In genomic region chr14:18270529-18271441, GRCm38 (mm10) we compare ENCODE assay signal across 8 mouse cellular contexts. TPM values are rescaled to one million over a fixed set of nuclear protein-coding genes. Genes with fewer than 3 reads are reported as not detected.
A peak's percentile ranks its signal among the peaks of the same experiment; 100 is the strongest.
DNase-seq lines count a peak whose midpoint lies in the region; ATAC-seq and TF ChIP-seq lines count a peak whose summit lies in the region.

Gene Nkiras1 (plus strand): TSS chr14:18271136.
Gene Rpl15 (minus strand): TSS chr14:18271391.

- H3K4me2 ChIP-seq in heart, embryonic 15.5 days, result peak within 1 kb of the TSS; percentile 70
- H3K4me2 ChIP-seq in liver, embryonic 14.5 days (ENCODE audit: low read depth), result peak within 1 kb of the TSS; percentile 76
- H3K4me2 ChIP-seq in neural tube, embryonic 11.5 days (ENCODE audit: low read depth), result peak within 1 kb of the TSS; percentile 70
- H3K4me2 ChIP-seq in stomach, postnatal 0 days (replicated peaks; ENCODE audit: low read depth), result peak within 1 kb of the TSS; percentile 63

- peaks cover 18% of the 10 kb centered on the region for H3K4me1 ChIP-seq in forebrain, embryonic 10.5 days
- peaks cover 10% of the 10 kb centered on the region; the same call in 1 of the 2 replicates for H3K4me1 ChIP-seq in heart, embryonic 15.5 days (replicated peaks)
- H3K4me1 ChIP-seq in liver, embryonic 14.5 days (replicated peaks; ENCODE audit: control insufficient read depth in 2 of 2, insufficient read depth in 2 of 2, low read length in 1 of 2), result peaks cover 4 to 8% of the 10 kb centered on the region in 2 experiments; a peak in 3 of 4 replicates
- H3K4me1 ChIP-seq in neural tube, embryonic 11.5 days (ENCODE audit: control insufficient read depth, insufficient read depth, low read length), result no peaks in the 10 kb centered on the region
- H3K4me1 ChIP-seq in stomach, postnatal 0 days (replicated peaks; ENCODE audit: control insufficient read depth, insufficient read depth), result no peaks in the 10 kb centered on the region

- WGBS in forebrain, embryonic 10.5 days, result under 1% methylated on average over 78 of the region's 78 CpGs
- WGBS in heart, embryonic 15.5 days, result under 1% methylated on average over 78 of the region's 78 CpGs
- under 1% methylated on average over 78 of the region's 78 CpGs for WGBS in liver, embryonic 14.5 days (ENCODE audit: insufficient replicate concordance)
- under 1% methylated on average over 70 of the region's 78 CpGs for WGBS in neural tube, embryonic 11.5 days
- 1% methylated on average over 70 of the region's 78 CpGs for WGBS in stomach, postnatal 0 days

- peak within 1 kb of the TSS; percentile 98 for H3K27ac ChIP-seq in forebrain, embryonic 10.5 days
- H3K27ac ChIP-seq in heart, embryonic 15.5 days, result peak within 1 kb of the TSS; percentile 85
- H3K27ac ChIP-seq in liver, embryonic 14.5 days, result peak within 1 kb of the TSS; percentile 69
- peak within 1 kb of the TSS; percentile 28 for H3K27ac ChIP-seq in neural tube, embryonic 11.5 days (ENCODE audit: low read depth, low read length)
- H3K27ac ChIP-seq in stomach, postnatal 0 days (replicated peaks), result peak within 1 kb of the TSS; percentile 90

- peak within 1 kb of the TSS; percentile 89 for H3K9ac ChIP-seq in heart, embryonic 15.5 days
- H3K9ac ChIP-seq in liver, embryonic 14.5 days (replicated peaks), result peak within 1 kb of the TSS; percentile 84
- H3K9ac ChIP-seq in neural tube, embryonic 11.5 days (ENCODE audit: low read length), result peak within 1 kb of the TSS; percentile 83
- H3K9ac ChIP-seq in stomach, postnatal 0 days (ENCODE audit: low read length), result peak within 1 kb of the TSS; percentile 98

- peak within 1 kb of the TSS; percentile 88 for H3K4me3 ChIP-seq in forebrain, embryonic 10.5 days
- peak within 1 kb of the TSS; percentile 76 for H3K4me3 ChIP-seq in heart, embryonic 15.5 days
- peak within 1 kb of the TSS; percentile 79 to 89 for H3K4me3 ChIP-seq in liver, embryonic 14.5 days (ENCODE audit: insufficient read depth in 1 of 2, low read depth in 2 of 2, low read length in 2 of 2)
- H3K4me3 ChIP-seq in neural tube, embryonic 11.5 days (ENCODE audit: low read depth, low read length), result peak within 1 kb of the TSS; percentile 56
- H3K4me3 ChIP-seq in stomach, postnatal 0 days (ENCODE audit: low read depth, low read length), result peak within 1 kb of the TSS; percentile 94

- peak; percentile 41; the same call in 1 of the 2 replicates for TF ChIP-seq CTCF in liver, embryonic 14.5 days (IDR thresholded peaks at IDR 0.05; ENCODE audit: low read depth)
- no peak; the same call in 1 of the 2 replicates for TF ChIP-seq CTCF in stomach, postnatal 0 days (IDR thresholded peaks at IDR 0.05; ENCODE audit: low read depth)

- DNase-seq in CD8-positive naive resting alpha-beta T cell, adult 2 months (ENCODE audit: low read depth in 2 of 2, low spot score in 2 of 2), result peak; percentile 96 to 97
- peak; percentile 98 for DNase-seq in c-Kit-positive CD71-negative TER-119-negative erythroid progenitor cells, embryonic 14.5 days (ENCODE audit: low read depth)
- peak; percentile 98 for DNase-seq in forebrain, embryonic 10.5 days (ENCODE audit: extremely low spot score, low spot score)
- peak; percentile 99 to 100 for DNase-seq in kidney, postnatal 25 days
- peak; percentile 95 to 97 (median 96) for DNase-seq in liver, embryonic 14.5 days (ENCODE audit: low read depth in 3 of 3, low spot score in 3 of 3)
- DNase-seq in neural tube, embryonic 11.5 days (ENCODE audit: low spot score), result peak; percentile 98
- peak; percentile 99 for DNase-seq in stomach, postnatal 0 days (ENCODE audit: low spot score)

- no peaks in the 10 kb centered on the region for H3K9me3 ChIP-seq in forebrain, embryonic 10.5 days
- H3K9me3 ChIP-seq in heart, embryonic 15.5 days (replicated peaks), result no peaks in the 10 kb centered on the region
- H3K9me3 ChIP-seq in liver, embryonic 14.5 days (ENCODE audit: control insufficient read depth, low read length), result no peaks in the 10 kb centered on the region
- no peaks in the 10 kb centered on the region for H3K9me3 ChIP-seq in neural tube, embryonic 11.5 days (ENCODE audit: control insufficient read depth, low read length)
- H3K9me3 ChIP-seq in stomach, postnatal 0 days (ENCODE audit: control insufficient read depth, low read length), result no peaks in the 10 kb centered on the region

- peak; percentile 100 for ATAC-seq in heart, embryonic 15.5 days (replicated peaks; ENCODE audit: insufficient number of reproducible peaks, insufficient read depth, low FRiP score, low read depth)
- peak; percentile 100 for ATAC-seq in liver, embryonic 14.5 days (ENCODE audit: insufficient read depth)
- ATAC-seq in neural tube, embryonic 11.5 days (ENCODE audit: insufficient read depth, low FRiP score, low TSS enrichment), result peak; percentile 98
- ATAC-seq in stomach, postnatal 0 days (ENCODE audit: low FRiP score, low TSS enrichment), result peak; percentile 100

- no peaks in the 10 kb centered on the region for H3K27me3 ChIP-seq in forebrain, embryonic 10.5 days (ENCODE audit: poor library complexity, severe bottlenecking)
- no peaks in the 10 kb centered on the region for H3K27me3 ChIP-seq in heart, embryonic 15.5 days
- no peaks in the 10 kb centered on the region for H3K27me3 ChIP-seq in liver, embryonic 14.5 days (ENCODE audit: control insufficient read depth, insufficient read depth, low read length)
- no peaks in the 10 kb centered on the region for H3K27me3 ChIP-seq in neural tube, embryonic 11.5 days (ENCODE audit: control insufficient read depth, insufficient read depth, low read length)
- no peaks in the 10 kb centered on the region for H3K27me3 ChIP-seq in stomach, postnatal 0 days (ENCODE audit: control insufficient read depth, insufficient read depth, low read length)

- no peak for TF ChIP-seq EP300 in liver, embryonic 14.5 days (IDR thresholded peaks at IDR 0.05; ENCODE audit: low read depth)
- TF ChIP-seq EP300 in stomach, postnatal 0 days (optimal IDR thresholded peaks at IDR 0.05), result no peak

- peaks cover 42% of the 10 kb centered on the region for H3K36me3 ChIP-seq in forebrain, embryonic 10.5 days (replicated peaks)
- peaks cover 23% of the 10 kb centered on the region for H3K36me3 ChIP-seq in heart, embryonic 15.5 days
- peaks cover 28% of the 10 kb centered on the region for H3K36me3 ChIP-seq in liver, embryonic 14.5 days (replicated peaks; ENCODE audit: control insufficient read depth, insufficient read depth, low read depth)
- peaks cover 7% of the 10 kb centered on the region for H3K36me3 ChIP-seq in neural tube, embryonic 11.5 days (ENCODE audit: control insufficient read depth, insufficient read depth, low read length)
- H3K36me3 ChIP-seq in stomach, postnatal 0 days (ENCODE audit: control insufficient read depth, insufficient read depth, low read length), result no peaks in the 10 kb centered on the region

RNA-seq across cellular contexts. Expression of gene Nkiras1, which starts in this region (rescaled TPM):
- polyA plus RNA-seq in forebrain, embryonic 10.5 days (2016; fragmentation: Nextera tagmentation; extraction: Ambion mirVana), result 12.2 and 13.6 TPM in 2 replicates
- polyA plus RNA-seq in heart, embryonic 15.5 days (2015; fragmentation: Nextera tagmentation; extraction: Ambion mirVana), result 21.3 and 22.0 TPM in 2 replicates
- 4.1 and 8.9 TPM in 2 replicates for polyA plus RNA-seq in liver, embryonic 14.5 days (2012; rRNA removed)
- 7.0 and 8.5 TPM in 2 replicates for polyA plus RNA-seq in liver, embryonic 14.5 days (2014; fragmentation: Nextera tagmentation; extraction: Ambion mirVana)
- 16.2 and 17.3 TPM in 2 replicates for polyA plus RNA-seq in neural tube, embryonic 11.5 days (2014; fragmentation: Nextera tagmentation; extraction: Ambion mirVana)
- 14.2 and 15.9 TPM in 2 replicates for polyA plus RNA-seq in stomach, postnatal 0 days (2015; fragmentation: Nextera tagmentation; extraction: Ambion mirVana)

RNA-seq across cellular contexts. Expression of gene Rpl15, which starts in this region (rescaled TPM):
- 464 and 501 TPM in 2 replicates for polyA plus RNA-seq in forebrain, embryonic 10.5 days (2016; fragmentation: Nextera tagmentation; extraction: Ambion mirVana)
- polyA plus RNA-seq in heart, embryonic 15.5 days (2015; fragmentation: Nextera tagmentation; extraction: Ambion mirVana), result 211 and 248 TPM in 2 replicates
- 372 and 626 TPM in 2 replicates for polyA plus RNA-seq in liver, embryonic 14.5 days (2012; rRNA removed)
- 382 and 390 TPM in 2 replicates for polyA plus RNA-seq in liver, embryonic 14.5 days (2014; fragmentation: Nextera tagmentation; extraction: Ambion mirVana)
- 393 and 397 TPM in 2 replicates for polyA plus RNA-seq in neural tube, embryonic 11.5 days (2014; fragmentation: Nextera tagmentation; extraction: Ambion mirVana)
- polyA plus RNA-seq in stomach, postnatal 0 days (2015; fragmentation: Nextera tagmentation; extraction: Ambion mirVana), result 372 and 389 TPM in 2 replicates

Comparison
In these comparisons a context has a peak if more than half of its experiments do, and no peak if none do; other contexts are left out.
1. Peak in every context shown above with its lines: DNase-seq, ATAC-seq, H3K4me3 ChIP-seq and H3K27ac ChIP-seq.
2. H3K27ac ChIP-seq: peak in every context shown above with its lines; median percentile 98 in forebrain, embryonic 10.5 days; 90 in stomach, postnatal 0 days; 85 in heart, embryonic 15.5 days; 69 in liver, embryonic 14.5 days; 28 in neural tube, embryonic 11.5 days.